Mouse (Mus musculus) liver, adult 10 weeks (tissue): ENCODE data around the gene Mlana. TPM values are rescaled to one million over a fixed set of nuclear protein-coding genes. Genes with fewer than 3 reads are reported as not detected.

Source experiments
- polyA plus RNA-seq: library from polyadenylated mRNA; stranded (reverse); fragments of 350-450 nt; fragmentation: Illumina TruSeq; extraction: RNeasy Lipid Tissue Mini Kit (QIAGEN cat#74804); gene quantifications from one replicate; pipeline ENCODE4 v1.2.3, GENCODE M21; 2014; ENCODE audit warnings: low read depth, low replicate concordance

Gene Mlana
- not detected for polyA plus RNA-seq

DNA sequence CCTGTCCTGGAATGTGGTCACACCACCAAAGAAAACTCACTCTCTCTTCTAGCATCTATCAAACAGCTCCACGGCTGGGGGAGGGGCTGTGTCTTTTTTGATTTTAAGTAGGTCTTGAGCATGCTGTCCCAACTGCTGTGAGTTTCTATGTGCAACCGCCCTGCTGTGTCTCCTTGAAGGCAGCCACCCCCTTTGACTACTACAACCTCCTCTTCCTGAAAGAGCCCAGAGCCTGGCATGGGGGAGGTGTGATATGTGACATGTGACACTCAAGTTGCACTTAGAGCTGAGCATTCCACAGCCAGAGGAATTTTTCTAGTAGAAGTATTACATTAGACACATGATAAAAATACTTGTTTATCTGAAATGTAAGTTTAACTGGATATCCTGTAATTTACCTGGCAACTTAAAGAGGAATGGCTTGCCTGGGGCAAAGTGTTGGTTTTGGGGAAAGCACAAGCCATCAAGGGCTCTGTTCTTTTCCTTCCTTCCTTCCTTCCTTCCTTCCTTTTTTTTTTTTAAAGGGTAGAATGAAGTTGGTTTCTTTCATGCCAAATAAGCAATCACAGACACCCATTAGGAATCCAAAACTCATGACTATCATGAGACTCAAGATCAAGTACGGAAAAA, at the start of gene Mlana:
Mlana (plus strand) TSS at position 580 of the 630 bp plus-strand sequence.

Other genes starting within 250 kb of the Mlana start
- 21.8 TPM for gene Ric1, start 175.5 kb upstream of the Mlana start, polyA plus RNA-seq
- gene Ermp1, start 49.4 kb upstream of the Mlana start, polyA plus RNA-seq: 21.0 TPM
- gene 9930021J03Rik, start 108.2 kb downstream of the Mlana start, polyA plus RNA-seq: 27.2 TPM
- gene Ranbp6, start 115.2 kb downstream of the Mlana start, polyA plus RNA-seq: 15.5 TPM
- 3.6 TPM for gene Il33, start 227.3 kb downstream of the Mlana start, polyA plus RNA-seq